Mouse (Mus musculus) embryo, embryonic 11.5 days (tissue): ENCODE results near the gene Cyfip2.

Experiments used
- DNase-seq: peaks from one replicate; pipeline ENCODE4 v3.0.0-alpha.2; 2012; ENCODE audit warnings: low read depth, low spot score

Gene Cyfip2

DNA sequence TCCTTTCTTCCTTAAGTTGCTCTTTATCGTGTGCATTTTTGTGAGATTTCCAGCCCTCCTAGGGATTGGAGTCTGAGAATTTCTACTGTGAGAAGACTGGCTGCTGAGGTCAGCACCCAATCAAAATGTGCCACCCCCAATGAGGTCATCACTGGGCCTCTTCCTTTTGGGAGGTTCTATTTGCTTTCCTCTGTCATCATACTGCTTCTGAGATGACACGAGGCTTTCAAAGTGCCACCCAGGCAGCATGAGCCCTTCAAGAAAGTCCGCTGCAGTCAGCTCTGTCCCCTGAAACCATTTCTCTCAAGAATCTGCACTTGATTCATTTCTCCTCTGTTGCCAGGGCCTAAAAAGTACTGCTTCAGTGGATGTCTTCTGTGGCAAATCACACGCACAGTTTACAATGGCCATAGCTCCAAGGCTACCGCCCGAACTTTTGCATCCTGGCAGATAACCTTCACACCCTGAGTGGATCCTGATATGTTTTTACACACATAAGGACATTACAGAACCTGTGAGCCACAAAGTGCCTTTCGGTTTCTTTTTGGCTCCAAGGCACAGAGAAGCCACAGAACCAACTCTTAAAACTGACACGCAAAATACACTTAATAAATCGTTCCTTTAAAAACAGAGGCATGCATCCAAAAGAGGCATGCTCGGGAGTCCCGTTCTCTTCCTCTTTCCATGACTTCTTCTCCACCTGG lies 4.2 kb downstream of the Cyfip2 start:
- DNase-seq, result no peak

DNA sequence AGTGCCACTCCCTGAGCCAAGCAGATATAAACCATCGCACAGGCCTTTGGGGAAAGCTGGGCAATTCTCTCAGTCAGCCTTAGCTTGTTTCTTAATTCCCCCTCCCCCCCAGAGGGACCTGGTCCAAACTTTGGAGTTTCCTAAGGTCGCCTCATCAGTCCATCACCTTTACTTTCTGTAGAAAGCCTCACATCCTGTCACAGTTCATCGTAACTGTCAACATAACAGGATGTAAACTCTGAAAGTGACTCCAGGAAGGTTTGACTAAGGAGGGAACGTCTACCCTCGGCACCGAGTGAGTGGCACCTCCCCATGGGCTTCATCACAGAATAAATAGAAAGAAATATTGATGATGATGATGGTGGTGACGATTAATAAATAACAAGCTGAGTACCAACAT lies 4.9 kb downstream of the Cyfip2 start:
- DNase-seq, result no peak

DNA sequence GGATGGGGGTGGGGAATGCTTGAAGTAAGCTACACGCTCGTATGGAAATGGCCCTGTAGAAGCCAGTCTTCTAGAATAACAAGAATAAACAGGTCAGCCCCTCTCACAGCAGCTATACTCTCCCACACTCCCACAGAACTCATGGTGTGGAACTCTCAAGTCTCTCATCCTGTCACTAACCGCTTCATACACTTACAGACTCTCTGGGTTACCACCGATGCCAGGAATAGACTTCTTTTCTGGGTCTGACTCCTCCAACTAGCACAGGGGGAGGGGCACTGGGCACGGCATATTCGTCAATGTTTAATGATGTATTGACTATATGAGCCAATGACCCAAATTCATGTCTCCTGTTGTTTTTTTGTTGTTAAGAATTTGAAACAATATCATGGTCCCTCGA lies 5.9 kb downstream of the Cyfip2 start:
- no peak for DNase-seq

DNA sequence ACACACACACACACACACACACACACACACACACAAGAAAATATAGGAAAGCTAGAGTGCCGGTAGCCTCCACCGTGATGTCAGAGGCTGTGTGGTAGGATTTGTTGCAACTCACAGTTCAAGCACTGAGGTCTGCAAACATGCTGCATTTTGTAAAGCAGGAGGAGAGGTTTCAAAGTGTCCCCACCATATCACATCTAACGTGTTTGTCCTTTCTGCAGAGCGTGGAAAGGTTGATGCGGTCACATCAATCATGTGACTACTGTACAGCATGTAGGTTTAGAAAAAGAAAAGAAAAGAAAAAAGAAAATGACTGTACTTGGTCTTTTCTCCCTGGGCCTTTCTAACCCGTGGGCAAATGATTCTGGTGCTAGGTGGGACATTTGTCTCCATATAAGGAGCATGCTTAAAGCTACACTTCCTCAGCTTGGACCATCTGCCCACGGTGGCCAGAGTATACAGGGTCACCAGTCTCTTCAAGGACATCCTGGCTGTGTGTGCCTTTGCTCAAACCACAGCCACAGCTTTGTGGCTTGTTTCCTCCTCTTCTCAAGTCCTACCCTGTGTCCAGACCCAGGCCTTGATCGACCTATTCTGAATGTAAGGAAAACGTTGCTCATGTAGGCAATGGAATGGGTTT lies 6.7 kb downstream of the Cyfip2 start:
- DNase-seq, result no peak

DNA sequence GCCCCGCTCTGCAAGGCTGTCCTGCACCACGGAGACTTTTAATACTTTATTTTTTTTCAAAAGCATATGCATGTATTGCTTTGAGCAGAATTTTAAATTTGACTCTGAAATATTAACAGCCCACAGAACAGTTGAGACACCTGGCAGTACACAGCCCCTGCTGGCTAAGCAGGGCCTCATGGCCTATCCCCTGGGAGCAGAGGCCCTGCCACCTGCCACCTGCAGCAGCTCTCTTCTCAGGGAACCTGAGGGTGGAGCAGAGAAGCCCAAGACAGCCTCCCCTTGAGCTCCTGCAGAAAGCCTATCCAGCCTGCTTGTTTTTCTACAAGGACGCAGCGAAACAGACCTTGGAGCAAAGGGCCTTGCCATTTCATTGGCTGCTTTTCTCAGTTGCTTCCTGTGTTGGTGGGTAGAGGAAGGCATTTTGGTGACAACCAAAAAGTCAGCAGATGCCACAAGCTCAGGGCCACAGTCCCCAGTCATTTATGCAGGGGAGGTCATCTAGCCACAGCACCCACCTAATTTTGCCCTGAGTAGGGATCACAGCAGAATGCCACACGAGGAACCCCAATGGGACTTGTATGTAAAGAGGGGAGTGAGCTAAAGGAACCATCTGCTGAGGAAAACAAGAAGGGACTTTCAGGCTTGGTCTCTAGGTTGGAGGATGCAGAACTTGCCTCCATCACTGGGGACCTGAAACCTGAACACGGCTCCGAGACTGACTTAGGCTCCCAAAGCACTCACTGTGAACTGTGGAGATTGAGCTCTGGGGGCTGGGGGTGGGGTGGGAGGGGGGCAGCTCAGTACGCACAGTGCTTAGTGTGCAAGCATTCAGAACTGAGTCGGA lies 7.6 kb downstream of the Cyfip2 start:
- DNase-seq, result no peak

DNA sequence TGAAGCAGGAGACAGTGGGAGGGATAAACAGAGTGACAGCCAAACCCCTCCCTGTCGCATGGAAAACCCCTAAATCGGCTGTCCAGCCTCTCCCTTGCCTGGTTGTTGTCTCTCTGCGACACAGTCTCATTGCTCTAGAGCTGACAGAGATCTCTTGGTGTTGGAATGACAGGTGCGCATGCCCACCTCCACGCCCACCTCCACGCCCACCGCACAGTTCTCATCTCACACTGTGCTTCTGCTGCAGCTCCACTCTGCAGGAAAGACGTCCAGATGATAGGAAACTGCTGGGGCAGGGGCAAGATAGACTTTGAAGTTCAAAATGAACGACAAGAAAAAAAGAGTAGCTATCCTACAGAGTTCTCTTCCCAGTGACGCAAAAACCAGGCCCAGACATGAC lies 8.6 kb downstream of the Cyfip2 start:
- DNase-seq, result no peak

DNA sequence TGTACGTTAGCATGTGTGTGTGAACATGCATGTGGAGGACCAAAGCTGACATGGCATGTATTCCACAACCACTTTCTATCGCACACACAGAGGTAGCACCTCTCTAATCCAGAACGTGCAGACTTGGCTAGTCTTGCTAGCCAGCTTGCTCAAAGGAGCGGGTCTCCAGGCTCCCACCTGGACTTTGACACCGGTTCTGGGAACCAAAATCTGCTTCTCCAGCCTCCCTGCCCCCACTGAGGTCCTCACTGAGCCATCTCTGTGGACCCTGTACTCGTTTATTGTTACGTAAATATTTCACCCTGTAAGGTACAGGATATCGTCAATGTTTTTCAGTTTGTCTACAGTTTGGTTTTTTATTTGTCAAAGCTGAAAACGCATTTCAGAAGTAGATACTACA lies 10.2 kb downstream of the Cyfip2 start:
- DNase-seq, result no peak

DNA sequence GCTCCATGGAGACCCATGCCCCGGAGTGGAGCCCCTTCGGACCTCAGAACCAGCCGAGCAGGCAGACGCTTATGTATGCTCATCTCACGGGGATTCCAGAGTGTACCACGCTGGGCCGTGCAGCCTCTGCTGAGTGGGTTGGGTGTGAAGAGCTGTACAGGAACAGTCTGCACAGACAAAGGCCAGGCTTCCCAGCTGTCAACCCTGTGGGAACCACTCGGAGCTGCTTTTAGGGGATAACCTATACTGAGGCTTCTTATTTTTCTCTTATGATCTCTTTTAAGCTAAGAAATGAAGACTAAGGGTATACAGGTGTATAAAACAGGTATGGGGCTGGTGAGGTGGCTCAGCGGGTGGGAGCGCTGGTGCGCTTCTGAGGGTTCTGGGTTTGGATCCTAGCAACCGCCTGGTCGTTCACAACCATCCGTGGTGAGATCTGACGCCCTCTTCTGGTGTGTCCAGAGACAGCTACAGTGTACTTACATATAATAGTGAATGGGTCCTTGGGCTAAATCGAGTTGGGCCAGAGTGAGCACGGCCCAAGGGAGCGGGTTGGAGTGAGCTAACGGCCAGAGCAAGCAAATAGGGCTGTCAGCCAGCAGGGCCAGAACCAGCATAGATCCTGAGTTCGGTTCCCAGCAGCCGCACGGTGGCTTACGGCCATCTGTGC lies 10.9 kb downstream of the Cyfip2 start:
- no peak for DNase-seq

DNA sequence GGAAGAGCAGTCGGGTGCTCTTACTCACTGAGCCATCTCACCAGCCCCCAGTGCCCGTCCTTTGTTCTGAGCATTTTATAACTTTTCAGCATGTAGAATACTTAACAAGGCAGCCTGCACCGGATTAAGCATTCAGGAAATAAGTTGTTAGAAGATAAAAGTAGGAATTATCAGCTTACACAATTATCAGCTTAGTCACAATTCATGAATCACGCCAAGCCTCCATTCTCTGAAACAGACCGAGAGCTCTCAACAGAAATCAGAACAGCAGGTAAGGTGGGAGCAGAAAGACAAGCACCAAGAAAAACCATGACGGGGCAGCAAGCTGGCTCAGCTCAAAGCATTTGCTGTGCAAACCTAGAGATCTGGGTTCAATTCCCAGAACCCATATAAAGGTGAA lies 12.8 kb downstream of the Cyfip2 start:
- no peak for DNase-seq

DNA sequence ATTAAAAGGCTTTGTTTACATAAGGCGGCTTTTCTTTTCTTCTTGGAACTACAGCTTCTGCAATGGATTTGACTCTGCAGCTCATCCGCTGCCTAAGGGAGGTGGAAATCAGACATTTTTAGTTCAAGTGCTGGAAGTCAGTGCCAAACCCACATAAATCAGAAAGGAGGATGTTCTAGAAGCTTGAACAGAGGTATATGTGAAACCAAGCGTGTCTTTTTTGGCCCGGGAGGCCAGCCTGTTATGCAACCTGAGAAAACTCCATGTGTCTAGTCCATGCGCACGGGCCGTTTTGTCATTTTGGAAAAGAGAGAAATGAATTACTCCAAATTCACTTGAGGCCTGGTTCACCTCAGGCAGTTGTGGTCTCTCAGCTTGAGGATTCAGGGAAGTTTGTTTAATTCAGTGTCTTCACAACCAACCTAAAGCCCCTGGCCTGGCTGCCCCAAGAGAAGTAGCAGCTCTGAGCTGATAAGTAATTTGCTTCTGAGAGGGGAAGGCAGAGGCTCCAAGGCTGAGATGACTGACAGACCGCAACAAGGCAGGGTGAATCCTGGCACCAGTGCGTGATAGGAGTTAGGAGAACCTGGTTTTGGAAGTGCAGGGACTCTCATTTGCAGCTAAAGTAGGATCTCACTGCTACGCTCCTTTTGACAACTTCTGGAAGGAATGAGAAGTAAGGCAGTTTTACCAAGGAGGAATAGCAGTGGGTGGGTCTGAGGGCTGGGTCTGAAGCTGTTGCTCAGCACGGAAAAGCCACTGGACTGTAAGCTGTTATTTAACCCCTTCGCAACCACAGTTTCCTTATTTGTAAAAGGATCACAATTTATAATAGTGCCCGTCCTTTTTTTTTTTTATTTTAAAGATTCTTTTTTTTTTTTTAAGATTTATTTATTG lies 13.5 kb downstream of the Cyfip2 start:
- DNase-seq, result no peak

DNA sequence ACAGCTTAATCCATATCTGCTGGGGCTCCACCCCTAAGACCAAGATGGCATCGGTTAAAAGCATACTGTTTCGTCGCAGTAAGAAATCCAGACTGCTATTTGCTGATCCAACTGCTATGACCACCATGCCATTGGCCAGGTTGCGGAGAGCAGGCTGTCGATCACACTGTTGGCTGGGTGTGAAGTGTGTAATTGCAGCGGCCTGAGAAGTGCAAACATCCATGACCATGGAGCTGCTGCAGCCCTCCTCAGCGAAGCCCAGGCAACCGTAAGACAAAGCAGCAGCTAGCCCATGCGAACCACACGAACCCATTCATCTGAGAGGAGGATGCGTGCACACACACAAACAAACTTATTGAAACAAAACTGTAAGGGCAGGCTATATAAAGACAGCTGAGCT lies 18.3 kb downstream of the Cyfip2 start:
- no peak for DNase-seq

DNA sequence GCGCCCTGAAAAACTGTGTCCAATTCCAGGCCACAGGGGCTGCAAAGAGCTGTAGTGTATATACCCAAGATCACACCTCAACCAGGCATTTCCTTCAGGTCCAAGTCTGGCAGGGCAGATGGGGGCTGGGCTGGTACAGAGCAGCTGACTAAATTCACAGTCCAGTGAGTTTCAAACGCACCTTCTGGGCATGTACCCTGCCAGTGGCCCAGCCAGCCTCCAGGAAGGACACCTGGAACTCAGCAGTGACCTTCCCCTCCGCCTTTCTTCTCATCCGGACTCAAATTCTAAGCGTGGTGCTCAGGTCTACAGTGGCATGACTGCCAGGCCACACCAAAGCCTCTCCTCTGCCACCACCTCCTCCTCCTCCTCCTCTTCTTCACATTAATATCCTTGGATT lies 19.2 kb downstream of the Cyfip2 start:
- DNase-seq, result no peak

DNA sequence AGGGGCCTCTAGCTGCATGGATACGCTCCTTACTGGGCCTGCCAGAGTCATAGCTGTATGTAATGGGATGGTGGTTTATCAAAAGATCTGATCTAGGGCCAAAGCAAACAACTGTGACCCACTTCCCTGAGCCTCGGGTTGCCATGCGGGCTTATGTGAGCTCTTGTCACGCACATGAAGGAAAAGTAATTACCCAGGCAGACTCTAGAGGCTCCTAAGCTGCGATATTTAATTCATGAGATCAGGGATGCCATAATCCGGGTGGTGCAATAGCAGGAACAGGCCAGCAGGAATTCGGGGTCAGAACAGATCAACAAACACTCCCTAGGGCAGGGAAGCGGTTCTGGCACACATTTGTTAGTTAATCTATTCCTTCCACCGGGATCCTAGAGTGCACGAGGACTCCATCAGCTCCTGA lies 21.7 kb downstream of the Cyfip2 start:
- DNase-seq, result no peak

DNA sequence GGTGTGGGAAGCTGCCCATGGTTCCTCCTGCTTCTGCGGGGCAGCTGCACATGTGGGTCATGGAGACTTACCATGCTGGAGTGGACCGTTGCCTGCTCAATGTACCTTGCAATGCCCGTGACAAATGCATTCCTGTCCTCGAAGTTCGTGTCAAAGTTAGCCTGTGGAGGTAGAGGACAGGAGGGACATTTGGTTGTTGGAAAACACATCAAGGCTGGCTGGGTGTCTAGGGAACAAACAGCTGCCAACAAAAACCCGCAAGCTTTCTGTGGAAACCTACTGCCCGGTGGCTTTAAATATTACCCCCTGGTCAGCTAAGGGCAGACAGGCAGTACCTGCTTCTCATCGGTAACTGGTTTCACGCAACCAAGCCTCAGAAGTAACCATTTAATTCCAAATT lies 23.1 kb downstream of the Cyfip2 start:
- no peak for DNase-seq

DNA sequence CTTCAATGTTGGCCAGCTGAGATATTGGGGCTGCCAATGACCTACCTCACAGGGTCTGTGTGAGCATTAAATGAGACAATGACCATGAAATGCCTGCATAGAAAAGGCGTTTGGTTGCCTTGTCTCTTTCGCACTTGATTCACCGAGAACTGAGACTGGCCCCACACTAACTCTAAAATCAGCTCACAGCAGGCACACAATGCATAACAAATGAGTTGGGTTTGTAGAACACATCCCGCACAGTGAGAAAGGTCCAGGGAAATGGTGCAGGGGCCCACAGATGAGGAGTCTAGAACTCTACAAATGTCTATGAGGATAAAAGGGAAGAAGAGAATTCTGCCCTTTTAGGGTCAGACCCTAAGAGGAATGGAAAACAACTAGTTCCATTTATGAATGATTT lies 23.6 kb downstream of the Cyfip2 start:
- DNase-seq, result no peak

DNA sequence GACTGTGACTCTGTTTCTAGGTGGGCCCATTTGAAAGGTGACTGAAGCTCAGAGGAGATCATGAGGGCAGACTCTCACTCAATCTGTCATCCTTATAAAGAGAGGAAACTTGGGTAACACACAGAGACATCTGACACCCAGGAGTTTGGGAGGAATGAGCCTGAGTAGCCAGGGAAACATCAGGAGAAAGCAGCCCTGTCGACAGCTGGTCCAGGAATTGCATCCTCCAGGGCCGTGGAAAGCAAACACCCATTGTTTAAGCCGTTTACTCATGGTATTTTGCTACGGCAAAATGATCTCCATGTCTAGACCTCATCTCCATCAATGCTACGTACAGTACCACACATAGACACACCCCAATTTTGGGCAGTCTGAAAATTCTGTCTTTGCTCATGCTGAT lies 24.6 kb downstream of the Cyfip2 start:
- DNase-seq, result no peak

DNA sequence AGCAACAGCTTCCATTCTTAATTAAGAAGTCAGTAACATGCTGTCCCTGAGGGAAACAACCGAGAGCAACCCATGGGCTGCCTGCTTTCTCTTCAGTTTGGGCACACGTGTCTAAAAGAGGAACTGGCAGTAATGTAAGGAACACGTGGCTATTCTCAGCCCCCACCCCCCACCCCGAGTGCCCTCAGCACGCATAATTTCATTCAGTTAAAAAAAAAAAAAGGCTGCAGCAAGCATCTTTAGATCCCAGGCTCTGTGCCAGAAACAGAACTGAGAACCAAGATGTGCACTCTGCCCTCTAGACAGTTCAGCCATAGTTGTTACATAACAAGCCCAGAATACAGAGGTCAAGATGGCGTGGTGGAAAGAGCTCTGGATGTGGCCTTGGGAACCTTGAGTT lies 25.9 kb downstream of the Cyfip2 start:
- no peak for DNase-seq

DNA sequence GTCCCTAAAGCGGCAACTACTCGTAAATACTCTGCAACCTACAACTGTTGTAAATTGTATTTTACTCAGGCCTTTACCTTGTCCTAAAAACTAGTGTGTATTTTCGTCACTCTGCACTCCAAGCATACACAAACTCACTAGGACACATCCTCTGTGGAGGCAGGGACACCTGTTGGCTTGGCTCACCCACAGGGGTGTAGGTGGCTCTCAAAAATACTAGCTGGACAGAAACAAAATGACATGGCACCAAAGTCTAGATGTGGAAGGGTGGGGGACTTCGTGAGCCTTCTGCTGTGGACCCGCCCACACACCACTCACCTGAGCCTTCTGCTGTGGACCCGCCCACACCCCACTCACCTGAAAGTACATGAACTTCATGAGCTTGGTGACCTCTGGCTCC lies 28.9 kb downstream of the Cyfip2 start:
- DNase-seq, result no peak

DNA sequence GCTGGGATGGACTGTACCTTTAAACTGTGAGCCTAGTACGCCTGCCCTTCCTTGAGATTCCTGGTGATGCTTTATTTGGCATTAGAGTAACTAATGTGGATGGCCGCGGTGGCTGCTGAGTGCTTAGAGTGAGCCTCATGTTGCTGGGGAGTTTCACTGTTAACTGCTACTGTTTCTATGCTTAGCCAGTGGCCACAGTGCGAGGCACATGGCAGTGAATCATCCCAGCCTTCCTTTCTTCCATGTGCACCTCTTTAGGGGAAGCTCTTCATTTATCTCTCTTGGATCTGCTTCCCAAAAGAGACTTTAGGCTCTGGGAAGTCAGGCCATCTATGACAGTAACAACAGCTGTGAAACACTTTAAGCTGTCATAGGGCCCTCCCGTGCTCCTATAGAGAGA lies 30.0 kb downstream of the Cyfip2 start:
- DNase-seq, result no peak

DNA sequence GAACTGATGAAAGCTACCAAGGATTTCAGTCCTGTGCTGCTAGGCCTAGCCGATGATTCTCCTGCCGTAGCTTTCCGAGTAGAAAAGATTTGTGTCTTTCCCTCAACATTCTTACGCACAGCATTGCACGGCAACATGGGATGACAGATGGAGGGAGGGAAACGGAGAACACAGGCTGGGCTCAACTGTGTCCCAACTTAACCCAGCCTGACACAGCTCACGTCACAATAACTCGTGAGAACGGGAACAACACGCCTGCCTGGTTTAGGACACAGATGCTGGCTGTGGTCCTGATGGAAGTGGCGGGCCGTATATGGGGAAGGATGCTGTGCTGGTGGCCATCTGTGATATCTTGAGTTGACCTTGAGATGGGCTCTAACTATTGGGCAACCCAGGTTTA lies 34.0 kb downstream of the Cyfip2 start:
- no peak for DNase-seq

DNA sequence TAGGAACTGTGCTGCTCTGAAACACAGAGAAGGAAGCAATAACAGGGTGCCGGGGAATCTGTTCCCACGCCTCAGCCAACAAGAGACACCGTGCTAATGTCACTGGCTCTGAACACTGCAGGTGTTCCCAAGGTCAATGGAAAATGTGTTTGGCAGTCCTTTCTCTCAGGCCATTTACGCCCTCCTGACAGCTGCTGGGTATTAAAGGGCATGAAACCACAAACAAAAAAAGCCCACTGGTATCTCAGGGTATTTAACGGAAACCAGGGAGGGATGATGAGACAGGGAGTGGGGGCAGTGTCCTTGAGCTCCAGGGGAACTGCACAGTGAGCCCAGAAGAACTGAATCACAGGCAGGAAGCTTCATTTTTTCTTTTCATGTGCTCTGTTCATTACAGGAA lies 34.5 kb downstream of the Cyfip2 start:
- no peak for DNase-seq
